Mouse (Mus musculus): ENCODE measurements around the gene Zfp263.

Gene Zfp263

GRCm38 (mm10) chr16:3743503-3744185, at the start of gene Zfp263:
TSS of gene Zfp263 (plus strand) at chr16:3744093.
- peak; percentile 98 for DNase-seq (ENCODE audit: low read depth, low spot score)

- DNase-seq (ENCODE audit: low read depth, low spot score), result no peak
These were observed 44.6 kb upstream of the Zfp263 start for GRCm38 (mm10) chr16:3699281-3699680.

GRCm38 (mm10) chr16:3700893-3701292, 43.0 kb upstream of the Zfp263 start:
- no peak for DNase-seq (ENCODE audit: low read depth, low spot score)

- no peak for DNase-seq (ENCODE audit: low read depth, low spot score)
These were observed 37.2 kb upstream of the Zfp263 start for GRCm38 (mm10) chr16:3706680-3707079.

GRCm38 (mm10) chr16:3714731-3715130, 29.2 kb upstream of the Zfp263 start:
- DNase-seq (ENCODE audit: low read depth, low spot score), result no peak

- DNase-seq (ENCODE audit: low read depth, low spot score), result no peak
These were observed 25.9 kb upstream of the Zfp263 start, which contains the start of gene Mefv for GRCm38 (mm10) chr16:3717980-3718379. TSS of gene Mefv (minus strand) at chr16:3718097.

- DNase-seq (ENCODE audit: low read depth, low spot score), result no peak
These were observed 20.7 kb upstream of the Zfp263 start for GRCm38 (mm10) chr16:3723231-3723630.

- no peak for DNase-seq (ENCODE audit: low read depth, low spot score)
These were observed 15.7 kb upstream of the Zfp263 start for GRCm38 (mm10) chr16:3727980-3728720.

- no peak for DNase-seq (ENCODE audit: low read depth, low spot score)
These were observed 11.3 kb upstream of the Zfp263 start for GRCm38 (mm10) chr16:3732612-3733011.

GRCm38 (mm10) chr16:3733198-3733732, 10.6 kb upstream of the Zfp263 start:
- no peak for DNase-seq (ENCODE audit: low read depth, low spot score)

GRCm38 (mm10) chr16:3742466-3742865, 1.4 kb upstream of the Zfp263 start:
- no peak for DNase-seq (ENCODE audit: low read depth, low spot score)

GRCm38 (mm10) chr16:3744186-3744700, 350 bp downstream of the Zfp263 start:
- DNase-seq (ENCODE audit: low read depth, low spot score), result no peak

GRCm38 (mm10) chr16:3745656-3746055, 1.8 kb downstream of the Zfp263 start:
- DNase-seq (ENCODE audit: low read depth, low spot score), result no peak

GRCm38 (mm10) chr16:3748976-3749375, 5.1 kb downstream of the Zfp263 start:
- no peak for DNase-seq (ENCODE audit: low read depth, low spot score)

- DNase-seq (ENCODE audit: low read depth, low spot score), result no peak
These were observed 27.7 kb downstream of the Zfp263 start for GRCm38 (mm10) chr16:3771603-3772002.

GRCm38 (mm10) chr16:3776365-3776764, 32.5 kb downstream of the Zfp263 start:
- DNase-seq (ENCODE audit: low read depth, low spot score), result no peak

- DNase-seq (ENCODE audit: low read depth, low spot score), result no peak
These were observed 34.1 kb downstream of the Zfp263 start for GRCm38 (mm10) chr16:3777986-3778385.

- DNase-seq (ENCODE audit: low read depth, low spot score), result no peak
These were observed 37.3 kb downstream of the Zfp263 start for GRCm38 (mm10) chr16:3781237-3781636.

- DNase-seq (ENCODE audit: low read depth, low spot score), result no peak
These were observed 44.5 kb downstream of the Zfp263 start for GRCm38 (mm10) chr16:3788394-3788793.
